Mouse (Mus musculus) kidney, postnatal 14 days (tissue): ENCODE data around the gene Ctsd.
"Not testable (repeated sequence)": the region's sequence is repeated elsewhere in the genome, so short reads cannot be mapped to it uniquely, and the experiment has no call there.

Experiments used
- DNase-seq: peaks from one replicate; pipeline ENCODE4 v3.0.0; 2022; ENCODE audit warnings: mixed read lengths

Gene Ctsd

GRCm38 (mm10) chr7:142387419-142388148 lies at the start of gene Ctsd:
Gene Ctsd, minus strand, starts transcription at chr7:142388038.
- peak; percentile 99 for DNase-seq

GRCm38 (mm10) chr7:142437324-142437723 lies 49.5 kb upstream of the Ctsd start:
- peak; percentile 63 for DNase-seq

- DNase-seq, result peak; percentile 79
Measured at GRCm38 (mm10) chr7:142435524-142435923, 47.7 kb upstream of the Ctsd start.

- no peak for DNase-seq
Measured at GRCm38 (mm10) chr7:142434137-142434865, 46.5 kb upstream of the Ctsd start, which contains the start of gene Syt8. Gene Syt8, plus strand, starts transcription at chr7:142434850.

GRCm38 (mm10) chr7:142433623-142434022 lies 45.8 kb upstream of the Ctsd start:
- DNase-seq, result no peak

GRCm38 (mm10) chr7:142431106-142431505 lies 43.3 kb upstream of the Ctsd start:
- DNase-seq, result no peak

GRCm38 (mm10) chr7:142430160-142430678 lies 42.4 kb upstream of the Ctsd start:
- peak; percentile 46 for DNase-seq

GRCm38 (mm10) chr7:142428213-142428612 lies 40.4 kb upstream of the Ctsd start:
- DNase-seq, result no peak

GRCm38 (mm10) chr7:142425641-142426213 lies 37.9 kb upstream of the Ctsd start:
- DNase-seq, result peak; percentile 45

- no peak for DNase-seq
Measured at GRCm38 (mm10) chr7:142421826-142422225, 34.0 kb upstream of the Ctsd start.

- no peak for DNase-seq
Measured at GRCm38 (mm10) chr7:142419887-142420286, 32.0 kb upstream of the Ctsd start.

- DNase-seq, result no peak
Measured at GRCm38 (mm10) chr7:142418679-142419078, 30.8 kb upstream of the Ctsd start.

GRCm38 (mm10) chr7:142418027-142418426 lies 30.2 kb upstream of the Ctsd start:
- no peak for DNase-seq

- DNase-seq, result no peak
Measured at GRCm38 (mm10) chr7:142416225-142416624, 28.4 kb upstream of the Ctsd start.

GRCm38 (mm10) chr7:142415314-142415713 lies 27.5 kb upstream of the Ctsd start:
- DNase-seq, result no peak

GRCm38 (mm10) chr7:142413285-142413684 lies 25.4 kb upstream of the Ctsd start:
- no peak for DNase-seq

- DNase-seq, result no peak
Measured at GRCm38 (mm10) chr7:142409603-142410002, 21.8 kb upstream of the Ctsd start.

- no peak for DNase-seq
Measured at GRCm38 (mm10) chr7:142408686-142409085, 20.8 kb upstream of the Ctsd start.

- no peak for DNase-seq
Measured at GRCm38 (mm10) chr7:142407935-142408334, 20.1 kb upstream of the Ctsd start.

GRCm38 (mm10) chr7:142405134-142405533 lies 17.3 kb upstream of the Ctsd start:
- not testable (repeated sequence) for DNase-seq

- DNase-seq, result no peak
Measured at GRCm38 (mm10) chr7:142403591-142403990, 15.8 kb upstream of the Ctsd start.

- DNase-seq, result peak; percentile 62
Measured at GRCm38 (mm10) chr7:142400750-142401142, 12.9 kb upstream of the Ctsd start.

GRCm38 (mm10) chr7:142400112-142400749 lies 12.4 kb upstream of the Ctsd start:
- DNase-seq, result no peak
